Mouse (Mus musculus) NIH3T3 (cell line): ENCODE data around the gene Sorcs1.

Experiments used
- DNase-seq: peaks from one replicate; pipeline ENCODE4 v3.0.0-alpha.2; 2012; ENCODE audit warnings: low read depth

Gene Sorcs1

DNA sequence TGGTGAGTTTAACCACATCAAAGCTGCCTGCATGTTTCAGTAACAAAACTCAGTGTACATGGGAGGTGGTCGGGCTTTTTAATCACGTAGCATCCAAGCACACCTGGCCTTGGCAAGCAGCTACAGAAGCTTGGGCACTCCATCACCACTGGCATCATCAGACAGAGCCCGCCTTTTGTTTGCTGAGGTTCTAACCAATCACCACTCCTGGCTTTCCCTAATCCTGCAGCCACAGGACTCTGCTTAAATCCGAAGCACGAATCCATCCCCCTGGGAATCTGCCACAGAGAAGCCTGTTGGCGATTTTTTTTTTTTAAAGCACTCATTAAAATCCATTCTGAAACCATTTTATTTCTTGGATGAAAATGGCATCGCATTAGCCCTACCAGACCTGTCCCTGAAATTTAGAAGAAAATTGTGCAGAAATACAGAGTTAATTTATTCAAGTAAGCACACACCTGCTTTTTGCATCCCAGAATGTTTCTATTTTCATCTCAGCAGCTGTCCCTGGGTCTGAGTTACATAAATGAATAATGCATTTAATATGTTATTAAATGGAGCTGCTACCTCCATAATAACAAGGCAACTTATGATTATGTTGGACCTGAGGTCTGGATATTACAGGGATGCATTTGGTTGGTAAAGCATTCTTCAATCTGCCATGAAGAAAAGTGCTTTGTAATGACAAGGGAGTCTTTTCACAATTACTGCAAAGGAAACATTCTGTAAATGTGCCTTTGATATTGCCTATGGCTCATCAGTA is 463.8 kb downstream of the Sorcs1 start:
- DNase-seq = no peak

DNA sequence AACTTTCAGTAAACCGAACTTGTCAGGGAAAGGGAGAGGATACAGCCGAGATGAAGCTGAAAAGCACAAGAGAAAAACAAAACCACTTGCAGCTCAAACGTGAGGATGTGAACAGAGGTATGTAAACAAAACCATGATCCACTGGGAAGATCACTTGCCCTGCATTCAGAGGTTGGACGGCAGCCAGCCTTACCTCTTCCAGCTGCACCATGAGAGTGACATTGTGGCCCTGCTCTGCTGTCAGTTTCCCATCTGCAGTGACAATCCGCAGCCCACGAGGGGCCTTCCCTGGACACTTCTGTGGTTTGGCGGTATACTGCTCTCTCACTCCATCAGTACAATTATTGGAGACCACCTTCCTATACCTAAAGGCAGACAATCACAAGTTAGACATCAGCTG is 468.0 kb downstream of the Sorcs1 start:
- no peak for DNase-seq

DNA sequence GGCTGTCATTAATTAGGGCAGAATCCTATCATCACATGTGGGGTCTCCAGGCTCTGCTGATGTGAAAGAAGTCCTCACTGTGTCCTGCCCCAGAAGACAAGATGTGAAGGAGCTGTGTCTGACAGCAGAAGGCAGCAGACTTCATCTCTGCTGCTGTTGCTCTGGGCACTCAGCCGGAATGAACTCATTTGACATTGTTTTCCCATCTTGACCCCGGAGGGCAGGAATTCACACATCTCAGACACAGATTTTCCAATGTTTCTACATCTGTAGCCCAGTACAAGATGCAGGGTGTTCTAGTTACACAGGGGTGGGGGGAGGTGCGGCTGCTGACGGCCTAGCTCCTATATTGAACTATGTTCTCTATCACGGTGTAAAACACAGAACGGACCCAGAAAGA is 474.1 kb downstream of the Sorcs1 start:
- no peak for DNase-seq

DNA sequence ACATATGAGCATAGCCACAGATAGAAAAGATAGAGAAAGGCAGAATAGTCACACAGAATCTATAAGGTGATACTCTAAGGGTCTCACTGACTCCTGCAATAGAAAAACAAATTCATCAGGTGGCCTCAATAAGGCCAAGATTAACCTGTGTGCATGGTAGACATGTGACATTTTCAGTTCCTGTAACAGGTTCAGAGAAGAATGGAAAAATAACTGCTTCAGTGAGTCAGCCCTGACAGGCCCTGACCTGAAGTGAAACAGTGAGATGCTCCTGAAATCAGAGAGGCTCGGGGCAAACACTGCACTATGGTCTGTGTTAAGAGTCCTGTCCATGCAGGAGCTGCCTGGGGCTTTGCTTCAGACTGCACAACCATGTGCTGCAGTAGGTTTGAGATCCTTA is 481.9 kb downstream of the Sorcs1 start:
- DNase-seq = no peak

DNA sequence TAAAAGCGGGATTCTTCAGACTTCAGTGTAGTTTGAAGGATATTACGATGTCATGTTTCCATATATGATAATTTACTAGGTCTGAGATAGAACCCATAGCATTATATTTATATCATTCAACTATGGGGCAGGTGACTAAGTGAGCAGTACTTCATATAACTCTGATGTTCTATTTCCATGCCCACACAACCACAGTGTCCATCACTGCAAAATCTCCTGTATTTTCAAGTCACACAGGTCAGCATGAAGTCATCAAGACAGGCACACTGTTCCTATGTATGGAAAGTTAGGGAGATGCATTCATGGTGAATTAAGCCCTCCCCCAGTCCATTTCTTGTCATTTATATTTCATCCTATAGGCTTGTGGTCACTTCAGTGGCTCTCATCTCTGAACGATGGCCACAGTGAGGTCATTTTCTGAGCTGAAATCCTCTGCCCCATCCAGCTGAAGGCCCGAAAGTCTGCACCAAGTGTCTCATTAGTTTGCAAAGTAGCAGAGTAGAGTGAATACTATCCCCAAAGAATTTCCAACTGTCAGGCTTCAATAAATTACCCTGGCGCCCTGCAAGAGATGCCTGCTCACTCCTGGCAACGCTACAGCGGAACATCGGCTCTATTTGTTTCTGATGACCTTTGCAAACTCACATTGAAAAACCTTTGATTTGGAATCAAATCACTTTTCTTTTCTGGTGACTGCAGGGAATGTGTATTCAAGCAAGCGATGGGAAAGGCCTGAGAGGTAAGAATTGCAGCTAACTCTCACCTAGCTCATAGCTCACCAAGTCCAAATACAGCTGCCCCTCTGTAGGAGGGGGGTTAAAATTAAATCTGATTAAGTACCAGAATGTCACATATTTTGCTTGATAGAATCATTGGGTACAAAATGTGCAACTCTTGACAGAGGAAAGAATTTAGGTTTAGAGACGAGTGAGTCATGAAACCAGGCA is 492.4 kb downstream of the Sorcs1 start:
- DNase-seq = no peak

DNA sequence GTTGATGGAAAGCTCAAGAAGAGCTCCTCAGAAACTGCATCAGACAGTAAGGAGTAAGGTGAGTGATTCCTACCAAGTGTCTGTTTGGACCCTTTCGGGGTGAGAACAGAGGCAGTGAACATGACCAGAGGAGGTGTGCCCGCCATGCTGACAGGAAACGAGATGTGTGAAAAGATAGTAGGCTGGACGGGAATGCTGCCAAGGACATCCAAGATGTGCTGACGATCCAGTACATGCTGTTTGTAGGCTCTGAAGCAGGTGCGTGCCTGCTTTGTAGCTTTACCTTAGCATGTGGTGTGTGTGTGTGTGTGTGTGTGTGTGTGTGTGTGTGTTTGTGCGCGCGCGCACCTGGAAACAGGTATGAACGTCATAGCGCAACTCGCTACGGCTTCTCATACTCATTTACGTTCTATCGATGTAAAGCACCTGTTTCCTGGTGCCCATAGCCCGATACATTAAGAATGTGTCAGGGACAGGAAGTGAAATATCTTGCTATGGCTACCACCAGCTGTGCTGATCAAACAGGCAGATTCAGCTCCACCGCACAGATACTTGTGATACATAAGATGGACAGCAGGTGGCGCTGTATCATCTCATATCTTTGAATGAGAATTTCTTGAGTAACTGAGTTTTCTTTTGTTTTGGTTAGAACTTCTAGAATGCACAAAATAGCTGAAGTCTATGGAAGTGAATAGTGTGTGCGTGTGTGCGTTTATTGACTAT is 493.4 kb downstream of the Sorcs1 start:
- peak; percentile 78 for DNase-seq

DNA sequence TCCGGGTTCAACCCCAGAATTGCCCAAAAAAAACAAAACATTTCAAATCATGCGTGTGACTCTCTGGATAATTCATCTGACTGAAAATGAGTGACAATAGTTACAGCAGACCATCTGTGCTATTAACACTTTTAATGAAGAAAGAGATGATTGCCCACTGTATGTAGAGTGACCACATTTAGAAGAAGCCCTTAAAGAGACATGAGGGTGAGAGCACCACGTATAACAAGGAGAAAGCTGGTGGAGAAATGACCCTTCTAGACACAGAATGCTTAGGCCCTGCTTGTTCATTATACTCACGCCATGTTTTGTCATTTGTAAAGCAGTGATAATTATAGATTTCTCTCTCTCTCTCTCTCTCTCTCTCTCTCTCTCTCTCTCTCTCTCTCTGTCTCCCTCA is 499.6 kb downstream of the Sorcs1 start:
- DNase-seq = no peak

DNA sequence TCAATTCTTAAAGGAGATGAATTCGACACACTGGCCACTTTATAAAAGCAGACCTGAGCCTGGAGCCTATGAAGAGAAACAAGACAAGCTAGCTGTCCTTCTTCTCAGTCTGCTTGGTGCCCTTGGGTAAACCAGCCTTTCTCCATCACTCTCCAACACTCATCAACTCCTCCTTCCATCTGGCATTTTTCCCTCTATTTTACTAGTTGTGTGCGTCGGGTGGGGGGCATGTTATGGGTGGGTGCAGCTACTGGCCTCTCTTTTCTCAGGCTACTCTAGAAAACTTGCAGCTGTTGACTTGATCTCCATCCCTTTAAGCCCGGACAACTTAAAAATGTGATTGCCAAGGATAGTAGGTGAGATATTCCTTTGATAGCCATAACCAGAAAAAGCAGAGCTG is 500.3 kb downstream of the Sorcs1 start:
- no peak for DNase-seq

DNA sequence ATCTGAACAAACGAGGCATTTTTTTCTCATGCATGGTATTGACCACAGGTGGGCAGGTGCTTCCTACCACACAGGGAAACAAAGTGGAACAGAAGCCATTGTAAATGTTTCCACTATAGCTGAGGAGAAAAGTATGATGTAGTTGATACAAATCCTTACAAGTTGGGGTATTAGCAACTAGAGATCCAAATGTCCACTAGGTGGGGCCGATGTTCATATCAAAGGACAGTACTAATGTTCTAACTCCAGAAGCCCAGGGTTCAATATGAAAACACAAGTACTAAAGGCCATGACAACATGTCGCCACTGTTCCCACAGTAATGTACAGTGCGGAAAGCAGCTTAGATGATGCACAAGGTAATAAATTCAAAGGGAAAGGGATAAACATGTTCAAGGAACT is 506.6 kb downstream of the Sorcs1 start:
- DNase-seq = peak; percentile 16

DNA sequence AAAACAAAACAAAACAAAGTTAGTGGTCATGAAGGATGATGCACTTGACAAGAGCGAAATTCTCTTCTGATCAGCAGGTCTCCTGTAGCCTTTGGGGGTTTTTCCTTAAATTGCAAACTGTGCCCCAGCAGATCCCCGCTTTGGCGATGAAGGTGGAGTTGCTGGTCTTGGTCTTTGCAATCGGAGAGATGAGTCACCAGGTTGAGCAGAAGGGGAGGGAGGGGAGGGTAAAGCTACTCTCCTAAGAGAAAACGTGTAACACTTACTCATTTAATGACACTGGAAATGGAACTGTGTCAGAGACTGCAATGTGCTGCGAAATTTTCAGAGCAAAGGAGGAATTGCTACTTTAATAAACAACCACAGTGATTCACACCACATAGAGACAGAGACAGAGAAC is 527.3 kb downstream of the Sorcs1 start:
- DNase-seq = no peak

DNA sequence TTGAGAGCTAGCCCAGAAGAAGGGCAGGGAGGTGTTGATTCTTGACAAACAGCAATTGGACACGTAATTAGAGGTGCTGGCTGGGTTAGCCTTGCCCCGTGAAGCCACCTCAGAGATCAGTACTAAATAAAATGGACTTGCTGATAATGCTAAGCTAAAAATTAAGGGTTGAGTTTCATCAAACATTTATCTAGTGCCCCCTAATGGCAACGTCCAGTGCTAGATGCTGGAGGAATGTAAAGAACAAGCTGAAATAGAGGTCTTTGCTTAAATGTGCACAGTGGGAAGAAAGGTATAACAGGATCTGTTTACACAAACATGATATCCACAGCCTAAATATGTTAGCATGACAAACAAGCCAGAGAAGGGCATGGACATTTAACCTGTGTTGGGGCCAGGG is 532.5 kb downstream of the Sorcs1 start:
- DNase-seq = no peak

DNA sequence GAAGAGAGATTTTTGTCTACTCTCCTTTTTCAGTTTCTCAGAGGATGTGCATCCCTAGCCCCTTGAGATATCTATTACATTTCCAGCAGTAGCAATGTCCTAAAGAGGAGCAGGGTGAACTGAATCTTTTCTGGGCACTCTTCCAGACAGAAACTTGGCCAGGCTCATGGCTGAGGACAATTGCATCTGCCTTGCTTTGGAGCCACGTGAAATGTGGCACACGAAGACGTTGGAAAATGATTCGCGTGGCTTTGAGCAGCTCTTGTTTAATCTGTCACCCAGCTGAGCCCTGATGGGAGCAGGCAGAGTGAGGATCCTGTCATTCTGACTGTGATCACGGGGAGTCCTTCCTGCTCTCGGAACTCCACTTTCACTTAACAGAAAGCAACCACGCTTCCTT is 536.6 kb downstream of the Sorcs1 start:
- no peak for DNase-seq

DNA sequence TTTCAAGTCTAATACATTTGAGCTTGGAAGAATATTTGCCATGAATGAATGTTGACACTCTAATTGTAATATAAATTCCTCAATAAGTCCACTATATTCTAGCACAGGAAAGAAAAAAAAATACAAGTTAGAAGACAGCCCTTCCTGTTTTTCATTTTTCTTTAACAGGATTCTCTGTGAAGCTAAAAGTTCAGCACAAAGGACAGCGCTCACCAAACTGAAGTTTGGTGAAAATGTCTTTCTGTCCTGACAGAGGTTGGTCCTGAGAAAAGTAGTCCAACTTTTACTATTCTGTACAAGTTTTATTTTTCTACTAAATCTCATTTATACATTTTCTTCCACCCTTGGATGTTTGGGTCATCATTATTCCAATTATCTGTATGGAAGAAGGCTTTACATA is 543.8 kb downstream of the Sorcs1 start:
- peak; percentile 34 for DNase-seq

DNA sequence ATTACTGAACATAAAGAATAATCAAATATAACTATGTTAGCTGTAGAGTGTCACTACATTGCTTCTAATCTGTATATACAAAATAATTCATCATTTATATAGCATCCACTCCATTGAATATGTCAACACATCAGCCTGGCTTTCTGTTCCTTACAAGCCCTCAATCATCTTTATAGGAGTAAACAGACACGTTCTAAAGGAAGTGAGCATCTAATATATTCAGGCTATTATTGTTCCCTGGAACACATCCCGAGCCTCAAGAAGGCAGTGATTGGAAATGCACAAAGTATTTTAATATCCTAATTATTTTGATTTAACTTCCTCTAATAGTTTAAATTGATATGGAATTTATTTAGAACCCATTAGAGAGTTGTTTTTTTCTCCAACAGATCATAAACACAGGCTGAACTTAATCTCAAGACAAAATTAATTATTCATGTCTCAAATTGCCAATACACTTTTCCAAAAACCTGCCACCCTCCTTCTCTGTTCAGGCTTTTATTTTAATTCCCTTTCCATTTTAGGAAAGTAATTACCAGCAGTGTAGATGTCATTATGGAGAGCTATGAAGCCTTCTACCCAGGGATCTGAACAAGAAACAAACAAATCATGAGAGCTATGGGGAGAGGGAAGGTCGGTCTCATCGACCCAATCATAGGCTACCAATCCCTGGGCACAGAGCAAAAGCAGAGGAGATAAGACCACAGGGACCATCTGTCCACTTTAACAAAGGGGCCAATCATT is 572.4 kb downstream of the Sorcs1 start:
- DNase-seq = no peak
